Mouse (Mus musculus): ENCODE data around the gene Amigo2.

Gene Amigo2

GRCm38 (mm10) chr15:97267094-97267695 lies 20.1 kb upstream of the Amigo2 start:
- no peak for DNase-seq

- DNase-seq: no peak
Measured at GRCm38 (mm10) chr15:97266236-97266845, 19.3 kb upstream of the Amigo2 start.

GRCm38 (mm10) chr15:97262251-97262650 lies 15.2 kb upstream of the Amigo2 start:
- no peak for DNase-seq

- no peak for DNase-seq
Measured at GRCm38 (mm10) chr15:97259968-97260597, 13.0 kb upstream of the Amigo2 start.

DNA sequence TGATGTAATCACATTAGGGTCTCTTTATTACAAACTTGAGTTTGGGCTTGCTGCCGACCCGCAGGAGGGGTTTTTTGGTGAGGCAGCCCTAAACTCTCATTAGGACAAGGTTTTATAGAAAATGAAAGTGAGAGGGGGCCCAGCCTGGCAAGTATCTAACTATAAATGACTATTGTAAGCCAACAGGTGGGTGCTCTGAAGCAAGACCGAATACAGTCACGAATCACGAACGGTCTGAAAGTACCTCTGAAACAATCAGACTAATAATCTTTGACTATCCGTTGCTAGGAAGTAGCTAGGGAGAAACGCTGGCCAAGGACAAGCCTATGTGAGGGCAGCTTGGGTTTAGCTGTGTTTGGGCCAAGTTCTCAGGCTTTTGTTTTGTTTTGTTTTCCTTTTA lies 12.2 kb upstream of the Amigo2 start:
- DNase-seq: no peak

- no peak for DNase-seq
Measured at GRCm38 (mm10) chr15:97258483-97259230, 11.6 kb upstream of the Amigo2 start.

- DNase-seq: peak; percentile 43
Measured at GRCm38 (mm10) chr15:97257206-97257775, 10.2 kb upstream of the Amigo2 start.

- DNase-seq: no peak
Measured at GRCm38 (mm10) chr15:97256411-97256810, 9.3 kb upstream of the Amigo2 start.

GRCm38 (mm10) chr15:97255800-97256199 lies 8.7 kb upstream of the Amigo2 start:
- DNase-seq: no peak

GRCm38 (mm10) chr15:97254375-97254774 lies 7.3 kb upstream of the Amigo2 start:
- no peak for DNase-seq

GRCm38 (mm10) chr15:97252493-97253034 lies 5.5 kb upstream of the Amigo2 start:
- DNase-seq: no peak

- no peak for DNase-seq
Measured at GRCm38 (mm10) chr15:97249322-97249721, 2.2 kb upstream of the Amigo2 start.

DNA sequence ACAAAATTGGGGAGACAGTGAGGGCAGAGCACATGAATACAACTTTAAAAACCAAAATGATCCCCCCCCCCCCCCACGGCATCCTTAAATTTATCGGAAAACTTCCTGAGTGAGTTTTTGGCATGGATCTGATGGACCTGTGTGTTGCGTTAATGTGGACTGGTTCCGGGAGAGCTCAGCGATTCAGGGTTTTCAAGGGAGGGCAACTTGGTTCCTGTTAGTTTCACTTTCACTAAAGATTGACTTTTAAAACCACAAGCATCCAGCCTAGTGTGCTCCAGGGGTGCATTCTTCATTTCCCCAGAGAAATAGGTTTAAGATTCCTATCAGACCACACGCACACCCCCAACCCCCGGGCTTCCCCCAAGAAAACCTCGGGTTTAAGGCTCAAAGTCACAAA lies 1.2 kb upstream of the Amigo2 start:
- peak; percentile 40 for DNase-seq

- peak; percentile 53 for DNase-seq
Measured at GRCm38 (mm10) chr15:97247791-97248161, 689 bp upstream of the Amigo2 start.

DNA sequence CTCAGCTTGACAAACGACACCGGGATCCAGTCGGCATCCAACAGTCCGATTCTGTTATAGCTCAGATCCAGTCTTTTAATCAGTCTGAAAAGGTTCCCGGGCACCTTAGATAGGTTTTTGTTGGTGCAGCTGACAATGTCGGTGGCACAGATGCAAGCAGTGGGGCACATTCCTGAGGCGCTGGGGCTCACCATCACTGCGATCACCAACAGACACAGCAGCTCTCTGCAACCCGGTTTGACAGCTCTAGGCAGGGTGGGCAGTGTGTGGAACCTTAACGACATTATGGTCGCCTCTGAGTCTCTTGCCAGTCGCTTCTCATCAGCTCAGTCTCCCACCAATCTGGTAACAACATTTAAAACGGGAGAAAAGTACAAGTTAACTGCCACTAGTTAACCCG lies 831 bp downstream of the Amigo2 start:
- no peak for DNase-seq

GRCm38 (mm10) chr15:97245392-97245791 lies 1.7 kb downstream of the Amigo2 start:
- DNase-seq: no peak

DNA sequence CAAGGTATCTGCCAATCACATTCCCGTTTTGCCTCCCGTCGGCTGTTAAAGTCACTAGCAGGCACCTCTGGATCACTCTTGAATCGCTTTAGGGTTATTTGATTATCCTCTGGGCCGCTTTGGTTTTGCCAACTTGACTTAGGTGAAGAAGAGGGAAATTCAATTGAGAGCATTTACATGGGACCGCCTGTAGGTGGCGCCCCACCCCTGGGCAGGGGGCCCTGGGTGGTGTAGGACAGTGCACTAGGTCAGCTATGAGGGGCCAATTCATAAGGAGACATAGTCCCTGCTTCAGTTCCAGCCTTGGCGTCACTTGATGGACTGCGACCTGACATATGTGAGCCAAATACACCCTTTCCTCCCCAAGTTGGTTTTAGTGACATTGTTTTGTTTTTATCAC lies 10.1 kb downstream of the Amigo2 start:
- DNase-seq: no peak

DNA sequence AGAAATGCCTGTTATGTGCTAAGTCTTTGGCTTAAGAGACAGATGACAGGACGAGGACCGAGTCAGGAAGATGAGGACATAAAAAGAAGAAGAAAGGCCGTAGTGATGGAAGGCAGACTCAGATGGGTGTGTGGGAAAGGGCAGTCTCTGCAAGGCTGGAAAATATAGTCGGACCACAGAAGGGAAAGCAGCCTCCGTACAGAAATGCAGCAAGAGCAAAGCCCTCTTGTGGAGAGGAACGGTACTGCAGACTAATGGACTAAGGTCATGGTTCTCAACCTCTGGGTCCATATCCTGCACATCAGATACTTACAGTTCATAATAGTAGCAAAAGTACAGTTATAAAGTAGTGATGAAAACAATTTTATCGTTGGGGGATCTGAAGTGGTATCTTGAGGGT lies 11.9 kb downstream of the Amigo2 start:
- peak; percentile 72 for DNase-seq

- DNase-seq: no peak
Measured at GRCm38 (mm10) chr15:97234076-97234475, 13.0 kb downstream of the Amigo2 start.

DNA sequence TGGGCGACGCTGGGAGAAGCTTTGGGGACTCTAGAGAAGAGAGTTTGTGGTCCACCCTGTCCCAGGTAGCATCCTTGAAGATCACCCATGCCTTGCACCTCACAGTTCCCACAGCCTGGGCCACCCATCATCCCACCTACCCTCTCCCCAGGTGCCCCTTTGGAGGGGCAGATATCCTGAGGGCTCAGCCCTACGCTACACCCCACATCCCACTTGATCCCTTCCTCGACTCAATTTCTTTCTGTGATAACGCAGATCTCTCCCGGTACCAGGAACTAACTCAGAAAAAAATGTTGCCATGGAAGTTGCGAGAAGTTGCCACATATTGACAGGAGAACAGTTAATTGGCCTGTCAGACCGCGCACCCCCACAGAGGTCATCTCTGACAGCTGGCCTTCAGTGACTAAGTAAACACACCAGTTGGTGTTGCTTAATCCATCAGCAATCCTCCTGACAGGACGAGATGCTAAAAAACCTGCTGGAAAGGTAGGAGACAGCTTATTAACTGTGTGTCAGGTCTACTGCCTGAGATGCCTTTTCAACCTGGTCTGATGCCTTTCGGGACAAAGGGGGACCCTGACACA lies 17.5 kb downstream of the Amigo2 start:
- DNase-seq: no peak

DNA sequence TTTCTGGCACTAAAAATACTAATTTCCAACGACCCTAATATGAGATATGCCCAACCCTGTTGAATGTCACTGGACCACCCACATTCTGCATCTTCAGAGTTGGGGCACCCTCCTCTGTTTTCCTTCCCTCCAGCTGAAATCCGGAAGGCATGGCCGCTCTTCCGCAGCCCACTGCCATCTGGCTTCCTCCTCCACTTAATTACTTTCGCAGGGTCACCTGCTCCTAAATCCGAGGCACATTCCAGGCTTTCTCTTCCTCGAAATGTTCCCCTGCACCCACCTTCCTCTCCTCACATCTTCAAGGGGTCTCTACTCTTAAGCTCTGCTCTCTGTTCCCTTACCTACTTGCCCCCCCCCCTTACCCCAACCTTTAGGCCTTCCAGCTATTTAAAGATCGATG lies 23.1 kb downstream of the Amigo2 start:
- no peak for DNase-seq

DNA sequence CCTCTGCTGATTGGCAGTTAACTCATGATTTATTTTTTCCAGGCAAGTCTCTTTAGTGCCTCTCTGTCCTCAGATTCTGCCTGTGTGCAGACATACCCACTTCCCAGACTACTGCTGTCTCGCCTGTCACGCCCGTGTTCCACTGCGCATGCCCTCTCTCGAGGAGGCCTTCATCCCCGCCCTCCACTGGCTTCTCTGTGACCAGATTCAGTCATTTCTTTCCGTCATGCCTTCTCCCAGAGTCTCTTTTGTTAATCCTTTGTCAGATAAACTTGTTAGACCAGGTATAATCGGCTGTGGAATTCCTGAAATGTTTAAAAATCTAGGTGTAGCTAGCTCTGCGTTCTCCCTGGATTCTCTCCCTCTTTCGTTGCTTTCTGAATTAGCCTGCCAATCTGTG lies 23.7 kb downstream of the Amigo2 start:
- DNase-seq: no peak

- no peak for DNase-seq
Measured at GRCm38 (mm10) chr15:97216843-97217242, 30.2 kb downstream of the Amigo2 start.
